Comparison of ENCODE assay signal across 20 mouse cellular contexts in the genomic region with DNA sequence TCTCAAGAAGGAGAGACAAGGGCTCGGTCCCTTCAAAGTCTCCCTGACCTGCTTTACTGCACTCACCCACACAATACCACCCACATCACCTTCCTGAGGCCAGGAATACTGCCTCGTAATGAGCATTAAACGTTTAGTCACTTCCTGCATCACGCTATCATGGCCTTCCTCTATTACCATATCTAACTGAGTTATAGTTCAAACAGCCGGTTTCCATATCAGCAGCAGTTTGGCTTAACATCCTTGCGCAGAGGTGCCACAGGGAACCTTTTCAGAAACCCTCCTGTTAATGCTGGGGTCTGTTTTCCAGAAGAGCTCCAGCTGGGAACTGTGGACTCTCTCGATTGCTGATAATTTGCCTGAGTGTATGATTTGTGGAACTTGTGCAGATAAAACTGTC. TPM values are rescaled to one million over a fixed set of nuclear protein-coding genes. Genes with fewer than 3 reads are reported as not detected.
DNase-seq lines count a peak whose midpoint lies in the region; ATAC-seq and TF ChIP-seq lines count a peak whose summit lies in the region.
"Had no signal": no experiment of that assay in that cellular context is flagged by ENCODE, and none has a peak within 500 bp of the region (broad histone marks: within the 10 kb centered on the region; RNA-seq: fewer than 3 reads in every experiment).

No protein-coding gene starts in this region.

- H3K4me2 ChIP-seq in heart, embryonic 16.5 days (ENCODE audit: low read depth, low read length): peak overlapping the region; percentile 6; the same call in 1 of the 2 replicates
- no peak overlapping the region for H3K4me2 ChIP-seq in intestine, embryonic 15.5 days (replicated peaks)
- H3K4me2 ChIP-seq: forebrain, embryonic 13.5 days; limb, embryonic 15.5 days; midbrain, embryonic 13.5 days had no signal

- H3K4me3 ChIP-seq in heart, embryonic 16.5 days (ENCODE audit: low read length): no peak overlapping the region
- H3K4me3 ChIP-seq in heart, embryonic 10.5 days: no peak overlapping the region
- H3K4me3 ChIP-seq in intestine, embryonic 15.5 days (replicated peaks): no peak overlapping the region
- H3K4me3 ChIP-seq in small intestine, adult 2 months (ENCODE audit: low read depth, low read length): no peak overlapping the region
- no peak overlapping the region for H3K4me3 ChIP-seq in left cerebral cortex, adult 2 months
- H3K4me3 ChIP-seq: forebrain, embryonic 13.5 days; limb, embryonic 15.5 days; midbrain, embryonic 13.5 days; myocyte had no signal

- H3K9ac ChIP-seq in heart, embryonic 16.5 days (ENCODE audit: low read length): no peak overlapping the region
- H3K9ac ChIP-seq in intestine, embryonic 15.5 days: no peak overlapping the region
- H3K9ac ChIP-seq: forebrain, embryonic 13.5 days; limb, embryonic 15.5 days; liver, postnatal 0 days; midbrain, embryonic 13.5 days had no signal

- intact Hi-C loops in left cerebral cortex, postnatal 36 days (cut with DNase I): no loop called here
- intact Hi-C loops in left cerebral cortex, adult 2 months (cut with DNase I): no loop called here

- H3K27ac ChIP-seq in heart, embryonic 16.5 days (ENCODE audit: low read length): 0 out of 2 replicates have a peak overlapping the region, but pooled peaks have one; percentile 9
- H3K27ac ChIP-seq in heart, embryonic 10.5 days: no peak overlapping the region
- H3K27ac ChIP-seq in intestine, embryonic 15.5 days: 0 out of 2 replicates have a peak overlapping the region, but pooled peaks have one; percentile 23
- H3K27ac ChIP-seq in small intestine, adult 2 months (ENCODE audit: insufficient read depth, low read depth, low read length): peak overlapping the region; percentile 52
- H3K27ac ChIP-seq in left cerebral cortex, adult 2 months: no peak overlapping the region
- H3K27ac ChIP-seq: forebrain, embryonic 13.5 days; hindbrain, postnatal 0 days; limb, embryonic 15.5 days; midbrain, embryonic 13.5 days had no signal

- H3K4me1 ChIP-seq in heart, embryonic 16.5 days (ENCODE audit: control insufficient read depth, insufficient read depth, low read length): peaks cover 5% of the 10 kb centered on the region; the same call in 1 of the 2 replicates
- peaks cover 4% of the 10 kb centered on the region; the same call in 1 of the 2 replicates for H3K4me1 ChIP-seq in heart, embryonic 10.5 days
- H3K4me1 ChIP-seq in intestine, embryonic 15.5 days (replicated peaks): no peaks in the 10 kb centered on the region
- H3K4me1 ChIP-seq in small intestine, adult 2 months (ENCODE audit: control insufficient read depth, insufficient read depth, insufficient read length, low read length): peaks cover 3% of the 10 kb centered on the region; the same call in 1 of the 2 replicates
- H3K4me1 ChIP-seq: forebrain, embryonic 13.5 days; limb, embryonic 15.5 days; midbrain, embryonic 13.5 days had no signal

- H3K9me3 ChIP-seq in heart, embryonic 16.5 days (replicated peaks; ENCODE audit: control insufficient read depth, low read length): no peaks in the 10 kb centered on the region
- no peaks in the 10 kb centered on the region for H3K9me3 ChIP-seq in heart, embryonic 10.5 days
- no peaks in the 10 kb centered on the region for H3K9me3 ChIP-seq in intestine, embryonic 15.5 days
- H3K9me3 ChIP-seq: forebrain, embryonic 13.5 days; limb, embryonic 15.5 days; midbrain, embryonic 13.5 days had no signal

- TF ChIP-seq POLR2A in small intestine, adult 2 months (IDR thresholded peaks at IDR 0.05; ENCODE audit: low read depth, low read length): no peak

- no peak for TF ChIP-seq CTCF in small intestine, adult 2 months (IDR thresholded peaks at IDR 0.05; ENCODE audit: extremely low read depth, insufficient read length, insufficient replicate concordance, low read depth, low read length)
- no peak for TF ChIP-seq CTCF in left cerebral cortex, adult 2 months (IDR thresholded peaks at IDR 0.05)

- WGBS in heart, embryonic 16.5 days: 30% methylated on average over 7 of the region's 7 CpGs
- WGBS in heart, embryonic 10.5 days: 48% methylated on average over 7 of the region's 7 CpGs
- WGBS in intestine, embryonic 15.5 days: 41% methylated on average over 7 of the region's 7 CpGs
- 16% methylated on average over 7 of the region's 7 CpGs for WGBS in small intestine, adult 2 months

- no peak for DNase-seq in heart, embryonic 10.5 days (ENCODE audit: low spot score)
- DNase-seq in MN1 (ENCODE audit: low spot score): peak; percentile 10
- no peak for DNase-seq in left cerebral cortex, postnatal 36 days (ENCODE audit: low spot score in 2 of 2)
- no peak for DNase-seq in left cerebral cortex, adult 2 months (ENCODE audit: extremely low spot score in 1 of 2, low spot score in 2 of 2)
- DNase-seq: cerebellum, postnatal 10 days; gastrocnemius, postnatal 36 days; heart, postnatal 14 days; kidney, postnatal 10 days; liver, postnatal 0 days; lung, postnatal 36 days; retina, postnatal 1 day; right cerebral cortex, postnatal 4 days had no signal

- ATAC-seq in heart, embryonic 16.5 days (replicated peaks; ENCODE audit: extremely low read depth, insufficient read depth, low FRiP score): no peak
- ATAC-seq in intestine, embryonic 15.5 days: peak; percentile 86
- ATAC-seq: forebrain, embryonic 13.5 days; hindbrain, postnatal 0 days; liver, postnatal 0 days; midbrain, embryonic 13.5 days had no signal

- H3K36me3 ChIP-seq in heart, embryonic 16.5 days (ENCODE audit: control insufficient read depth, insufficient read depth): no peaks in the 10 kb centered on the region
- H3K36me3 ChIP-seq in heart, embryonic 10.5 days: no peaks in the 10 kb centered on the region
- no peaks in the 10 kb centered on the region for H3K36me3 ChIP-seq in intestine, embryonic 15.5 days
- H3K36me3 ChIP-seq in small intestine, adult 2 months (ENCODE audit: control insufficient read depth, insufficient read depth, low read length): no peaks in the 10 kb centered on the region
- H3K36me3 ChIP-seq: limb, embryonic 15.5 days; midbrain, embryonic 13.5 days had no signal

- no peaks in the 10 kb centered on the region for H3K27me3 ChIP-seq in heart, embryonic 16.5 days (ENCODE audit: control insufficient read depth, insufficient read depth, low read length)
- H3K27me3 ChIP-seq in heart, embryonic 10.5 days (ENCODE audit: insufficient read depth, poor library complexity, severe bottlenecking): no peaks in the 10 kb centered on the region
- H3K27me3 ChIP-seq in intestine, embryonic 15.5 days (replicated peaks): no peaks in the 10 kb centered on the region
- no peaks in the 10 kb centered on the region for H3K27me3 ChIP-seq in small intestine, adult 2 months (ENCODE audit: control insufficient read depth, insufficient read depth, low read length)
- H3K27me3 ChIP-seq: forebrain, embryonic 13.5 days; limb, embryonic 15.5 days; midbrain, embryonic 13.5 days had no signal

RNA-seq across cellular contexts. Expression of a gene that starts 52.1 kb away (rescaled TPM):
- polyA plus RNA-seq in heart, embryonic 16.5 days (2015; fragmentation: Nextera tagmentation; extraction: Ambion mirVana): 24.4 and 28.5 TPM in 2 replicates
- polyA plus RNA-seq in heart, embryonic 10.5 days (2016; fragmentation: Nextera tagmentation; extraction: Ambion mirVana): 7.8 and 10.8 TPM in 2 replicates
- 46.4 and 50.1 TPM in 2 replicates for polyA plus RNA-seq in intestine, embryonic 15.5 days (2015; fragmentation: Nextera tagmentation; extraction: Ambion mirVana)
- polyA plus RNA-seq in small intestine, adult 2 months (2012; rRNA removed): 10.7 and 22.2 TPM in 2 replicates
- 100 to 1,000 TPM in 1 of 2 experiments, 10 to 100 TPM in 1; 94.0 to 104 TPM for total RNA-seq in left cerebral cortex, postnatal 36 days (2021)
- total RNA-seq in left cerebral cortex, adult 2 months (2021): 100 to 1,000 TPM; 127 to 159 TPM

Comparison
In these comparisons a context has a peak if more than half of its experiments do, and no peak if none do; other contexts are left out.
1. H3K27ac ChIP-seq: peak in heart, embryonic 16.5 days (single experiment), intestine, embryonic 15.5 days (single experiment) and small intestine, adult 2 months (single experiment); none in heart, embryonic 10.5 days (single experiment) and left cerebral cortex, adult 2 months (single experiment).